Mouse (Mus musculus) liver, adult 2 months (tissue): ENCODE data around the gene Ccdc34. TPM values are rescaled to one million over a fixed set of nuclear protein-coding genes. Genes with fewer than 3 reads are reported as not detected.

Experiments
- DNase-seq: peaks from one replicate; pipeline ENCODE4 v3.0.0-alpha.2; 2011; ENCODE audit warnings: low read depth, low spot score; ENCODE audit errors: extremely low read depth
- H3K27ac ChIP-seq: fragments of 200-500 bp; replicated peaks from 2 replicates; pipeline ENCODE4 v1.5.1; 2012; ENCODE audit warnings: low read depth, mild to moderate bottlenecking, control low read depth, inconsistent platforms, low read length; ENCODE audit not compliant: insufficient read depth
- H3K27me3 ChIP-seq: fragments of 200-500 bp; 2 replicates; pipeline ENCODE4 v1.6.1; 2012; ENCODE audit warnings: mild to moderate bottlenecking, moderate library complexity, low read length, inconsistent platforms; ENCODE audit not compliant: control insufficient read depth, insufficient read depth
- H3K36me3 ChIP-seq: fragments of 200-500 bp; 2 replicates; pipeline ENCODE4 v1.6.1; 2012; ENCODE audit warnings: low read length, inconsistent platforms; ENCODE audit not compliant: control insufficient read depth, insufficient read depth
- H3K4me1 ChIP-seq: fragments of 200-500 bp; 2 replicates; pipeline ENCODE4 v1.6.1; 2011; ENCODE audit warnings: low read length; ENCODE audit not compliant: control insufficient read depth, insufficient read depth
- H3K4me3 ChIP-seq: fragments of 200-500 bp; 2 replicates; pipeline ENCODE4 v1.5.1; 2011; ENCODE audit warnings: low read depth, mild to moderate bottlenecking, control low read depth, low read length, moderate library complexity; ENCODE audit not compliant: insufficient read depth
- H3K79me2 ChIP-seq: fragments of 200-500 bp; 2 replicates; pipeline ENCODE4 v1.6.1; 2012; ENCODE audit warnings: inconsistent platforms, mild to moderate bottlenecking, low read length, moderate library complexity; ENCODE audit not compliant: control insufficient read depth, insufficient read depth
- H3K9ac ChIP-seq: fragments of 200-500 bp; 2 replicates; pipeline ENCODE4 v1.6.1; 2012; ENCODE audit warnings: low read depth, mild to moderate bottlenecking, control low read depth, inconsistent platforms, low read length
- CTCF ChIP-seq: fragments of 200-500 bp; IDR thresholded peaks from 2 replicates; pipeline ENCODE4 v1.5.1; 2011; ENCODE audit warnings: low read depth, low read length, control low read depth
- POLR2A ChIP-seq: fragments of 200-500 bp; IDR thresholded peaks from 2 replicates; pipeline ENCODE4 v1.6.1; 2011; ENCODE audit warnings: low read length, control low read depth; ENCODE audit not compliant: insufficient read depth; ENCODE audit errors: extremely low read depth
- WGBS: fragments of 180-500 bp; shearing (Covaris S2); methylation state at CpG from one replicate; pipeline ENCODE4 v1.1.7; 2018; 5-methylcytosine and 5-hydroxymethylcytosine counted together
- polyA plus RNA-seq: library from polyadenylated mRNA; depleted of rRNA; stranded (reverse); fragments of >200 nt; gene quantifications from 2 replicates; pipeline ENCODE4 v1.2.3, GENCODE M21; 2012; rRNA removed
- total RNA-seq: library from RNA; depleted of rRNA; stranded (reverse); fragments of >200 nt; gene quantifications from 2 replicates; pipeline ENCODE4 v1.2.3, GENCODE M21; 2014; rRNA removed

The Ccdc34 gene
- total RNA-seq, result 1.1 and 1.4 TPM in 2 replicates
- polyA plus RNA-seq, result 0.61 and 0.66 TPM in 2 replicates

DNA sequence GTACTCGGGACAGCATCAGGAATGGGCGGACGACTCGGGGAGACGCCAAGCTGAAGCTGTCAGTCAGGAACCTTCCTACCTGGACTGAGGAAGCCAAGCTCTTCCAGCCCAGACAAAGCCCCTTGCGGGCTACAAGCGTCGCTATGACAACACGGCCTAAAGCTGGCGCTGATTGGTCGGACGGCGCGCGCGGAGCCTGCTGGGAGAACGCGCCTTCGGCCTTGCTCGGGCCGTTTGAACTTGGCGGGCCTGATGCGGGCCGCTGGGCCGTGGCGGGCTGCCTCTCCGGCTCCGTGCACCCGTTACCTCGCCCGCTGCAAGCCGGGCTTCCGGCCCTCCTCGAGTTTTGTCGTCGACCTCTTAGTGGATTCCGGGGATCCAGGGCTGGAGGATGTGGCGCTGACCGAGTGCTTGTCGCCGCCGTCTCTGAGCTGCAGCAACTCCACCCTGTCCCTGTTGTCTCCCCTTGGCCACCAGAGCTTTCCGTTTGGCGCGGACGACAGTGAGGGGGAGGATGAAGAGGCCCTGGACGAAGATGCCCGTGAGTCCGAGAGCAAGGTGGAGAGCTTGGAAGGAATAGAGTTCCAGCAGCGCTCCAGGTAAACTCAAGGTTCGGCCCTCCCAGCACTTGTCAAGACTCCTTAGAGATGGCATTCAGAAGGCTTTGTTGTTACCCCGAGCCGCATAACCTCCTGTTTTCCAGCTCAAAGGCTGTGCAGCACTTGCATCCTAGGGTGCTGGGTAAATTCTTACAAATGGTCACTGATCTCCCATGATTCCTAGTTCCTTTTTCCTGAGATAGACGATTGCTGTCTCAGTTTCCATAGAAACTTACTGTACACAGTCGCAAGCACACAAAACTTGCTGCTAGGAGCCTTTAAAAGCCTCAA is at the start of gene Ccdc34:
TSS of gene Ccdc34 (plus strand) at position 202 of the 890 bp plus-strand sequence.
- Histone ChIP-seq H3K36me3 (no peaks in the 10 kb centered on the region; the same call in 1 of the 2 replicates), H3K27ac (no peak within 1 kb of the TSS), H3K79me2 (no peaks in the 10 kb centered on the region), H3K4me1 (peaks cover 3% of the 10 kb centered on the region; the same call in 1 of the 2 replicates), H3K27me3 (no peaks in the 10 kb centered on the region), H3K4me3 (peak within 1 kb of the TSS; percentile 78), H3K9ac (peak within 1 kb of the TSS; percentile 74)
- DNase-seq, result peak; percentile 81
- under 1% methylated on average over 55 of the region's 55 CpGs for WGBS
- no peak for TF ChIP-seq POLR2A
- no peak for TF ChIP-seq CTCF

DNA sequence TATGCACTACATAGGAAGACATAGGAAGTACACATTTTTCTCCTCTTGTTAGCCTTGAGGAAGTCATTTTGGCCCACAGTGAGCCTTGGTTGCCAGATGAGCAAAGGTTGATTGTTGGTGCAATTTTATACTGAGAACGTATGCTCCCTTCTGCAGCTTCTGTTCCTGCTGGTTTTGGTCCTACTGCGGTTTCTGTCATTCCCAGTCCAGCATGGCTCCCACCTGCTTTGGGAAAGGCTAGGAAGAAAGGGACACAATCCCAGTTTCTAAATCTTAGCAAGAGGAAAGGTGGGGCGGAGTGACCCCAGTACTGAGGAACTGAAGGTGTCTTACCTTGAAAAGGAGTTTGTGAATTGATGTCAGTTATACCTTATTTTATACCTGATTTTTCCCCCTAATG is 48.2 kb upstream of the Ccdc34 start:
- peak; percentile 69 for DNase-seq
- H3K4me3 ChIP-seq, result no peak overlapping the region

DNA sequence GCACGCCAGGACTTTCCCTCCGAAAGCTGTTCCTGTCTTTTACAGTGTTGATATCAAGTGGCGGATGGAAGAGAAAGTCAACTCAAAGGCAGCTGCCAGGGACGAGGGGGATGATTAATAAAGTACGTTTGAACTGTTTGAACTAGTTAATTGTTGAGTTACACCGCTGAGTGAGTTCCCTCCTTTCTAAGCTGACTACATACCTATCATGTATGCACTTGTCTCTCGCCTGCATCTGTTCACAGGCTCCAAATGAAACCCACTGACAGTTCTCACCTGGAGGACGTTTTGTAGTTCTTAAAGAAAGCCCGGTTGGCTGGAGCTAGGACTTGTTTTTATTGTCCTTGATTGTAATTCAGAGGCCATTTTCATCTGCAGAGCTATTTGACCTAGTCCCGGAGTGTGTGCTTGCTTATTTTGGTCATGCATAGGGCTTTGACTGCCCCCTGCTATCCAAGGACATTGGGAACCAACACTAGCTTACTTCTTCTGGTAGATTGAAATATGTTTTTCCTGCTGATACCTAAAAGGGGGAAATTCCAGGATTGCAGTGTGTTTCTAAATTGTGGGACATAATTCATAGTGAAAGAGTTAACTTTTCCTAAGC is 47.6 kb upstream of the Ccdc34 start:
- WGBS, result 69% methylated on average over 10 of the region's 10 CpGs
- H3K27me3 ChIP-seq, result no peaks in the 10 kb centered on the region
- TF ChIP-seq CTCF (no peak), POLR2A (no peak)

More for the DNA sequence above, 48.2 kb upstream of the Ccdc34 start:
- Histone ChIP-seq H3K27ac (no peak overlapping the region), H3K36me3 (peaks cover 2% of the 10 kb centered on the region; the same call in 1 of the 2 replicates), H3K79me2 (peaks cover 26% of the 10 kb centered on the region; the same call in 1 of the 2 replicates), H3K4me1 (peaks cover 21% of the 10 kb centered on the region), H3K27me3 (no peaks in the 10 kb centered on the region), H3K9ac (no peak overlapping the region)
- TF ChIP-seq POLR2A (no peak), CTCF (no peak)
- 49% methylated on average over 3 of the region's 3 CpGs for WGBS

GRCm38 (mm10) chr2:109970744-109971410 is 46.7 kb upstream of the Ccdc34 start:
- TF ChIP-seq CTCF, result no peak
- no peak for TF ChIP-seq POLR2A
- Histone ChIP-seq H3K27me3 (no peaks in the 10 kb centered on the region), H3K4me1 (peaks cover 20% of the 10 kb centered on the region), H3K9ac (no peak overlapping the region), H3K36me3 (peaks cover 4% of the 10 kb centered on the region; the same call in 1 of the 2 replicates), H3K4me3 (no peak overlapping the region), H3K79me2 (peaks cover 25% of the 10 kb centered on the region; the same call in 1 of the 2 replicates), H3K27ac (no peak overlapping the region)
- no peak for DNase-seq
- 66% methylated on average over 8 of the region's 8 CpGs for WGBS

More for the DNA sequence above, 47.6 kb upstream of the Ccdc34 start:
- Histone ChIP-seq H3K4me3 (no peak overlapping the region), H3K4me1 (peaks cover 18% of the 10 kb centered on the region), H3K36me3 (peaks cover 2% of the 10 kb centered on the region; the same call in 1 of the 2 replicates), H3K9ac (no peak overlapping the region), H3K79me2 (peaks cover 25% of the 10 kb centered on the region; the same call in 1 of the 2 replicates), H3K27ac (no peak overlapping the region)
- DNase-seq, result no peak

DNA sequence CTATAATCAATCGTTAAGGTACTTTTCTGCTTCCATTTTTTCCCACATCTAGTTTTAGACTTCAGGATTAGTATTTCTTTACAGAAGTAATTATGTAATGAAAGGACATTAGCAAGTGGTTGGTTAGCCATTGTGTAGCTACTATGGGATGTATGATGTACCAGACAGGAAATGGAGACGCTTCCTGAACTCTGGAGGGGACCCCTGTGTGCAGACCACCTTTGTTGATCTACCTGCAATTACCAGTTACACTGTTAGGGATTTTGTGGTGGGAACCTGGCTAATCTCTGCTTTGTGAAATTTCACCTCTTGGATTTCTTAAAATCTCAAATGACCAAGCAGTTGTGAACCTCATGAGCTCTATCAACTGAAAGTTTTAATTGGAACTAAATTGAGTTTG is 45.3 kb upstream of the Ccdc34 start:
- no peak for TF ChIP-seq POLR2A
- TF ChIP-seq CTCF, result no peak
- Histone ChIP-seq H3K79me2 (peaks cover 23% of the 10 kb centered on the region; the same call in 1 of the 2 replicates), H3K36me3 (peaks cover 4% of the 10 kb centered on the region; the same call in 1 of the 2 replicates), H3K27ac (no peak overlapping the region), H3K4me3 (no peak overlapping the region), H3K9ac (no peak overlapping the region), H3K4me1 (peaks cover 18% of the 10 kb centered on the region), H3K27me3 (no peaks in the 10 kb centered on the region)
- DNase-seq, result no peak
- 96% methylated on average over 2 of the region's 2 CpGs for WGBS
